Mouse (Mus musculus) limb, embryonic 15.5 days (tissue): ENCODE data around the gene Tbc1d2. TPM values are rescaled to one million over a fixed set of nuclear protein-coding genes. Genes with fewer than 3 reads are reported as not detected.

ENCODE experiments used
- ATAC-seq: fragments of 200-750 bp; cut with Nextera tagmentation; 2 replicates; pipeline ENCODE4 v1.8.0; 2017; ENCODE audit warnings: low read depth, moderate TSS enrichment; ENCODE audit not compliant: insufficient number of reproducible peaks, low FRiP score, low TSS enrichment
- H3K27ac ChIP-seq: fragments of 300-500 bp; sonication (generic); 2 replicates; pipeline ENCODE4 v1.5.1; 2015; ENCODE audit warnings: moderate library complexity, mild to moderate bottlenecking, inconsistent platforms
- H3K27me3 ChIP-seq: fragments of 300-500 bp; sonication (generic); 2 replicates; pipeline ENCODE4 v1.6.1; 2015; ENCODE audit warnings: inconsistent platforms
- H3K36me3 ChIP-seq: fragments of 300-500 bp; sonication (generic); 2 replicates; pipeline ENCODE4 v1.6.1; 2015; ENCODE audit warnings: inconsistent platforms
- H3K4me1 ChIP-seq: fragments of 300-500 bp; sonication (generic); 2 replicates; pipeline ENCODE4 v1.6.1; 2015; ENCODE audit warnings: inconsistent platforms
- H3K4me2 ChIP-seq: fragments of 300-500 bp; sonication (generic); 2 replicates; pipeline ENCODE4 v1.6.1; 2015; ENCODE audit warnings: mild to moderate bottlenecking, inconsistent platforms
- H3K4me3 ChIP-seq: fragments of 300-500 bp; sonication (generic); 2 replicates; pipeline ENCODE4 v1.5.1; 2015; ENCODE audit warnings: mild to moderate bottlenecking, inconsistent platforms
- H3K9ac ChIP-seq: fragments of 300-500 bp; sonication (generic); 2 replicates; pipeline ENCODE4 v1.6.1; 2015; ENCODE audit warnings: inconsistent platforms
- H3K9me3 ChIP-seq: fragments of 300-500 bp; sonication (generic); 2 replicates; pipeline ENCODE4 v1.6.1; 2016; ENCODE audit warnings: inconsistent platforms
- WGBS: fragments of 180-500 bp; shearing (Covaris S2); methylation state at CpG from one replicate; pipeline ENCODE4 v1.1.7; 2015; 5-methylcytosine and 5-hydroxymethylcytosine counted together
- polyA plus RNA-seq: library from polyadenylated mRNA; unstranded; fragments of >200 nt; fragmentation: Nextera tagmentation; extraction: Ambion mirVana; gene quantifications from 2 replicates; pipeline ENCODE4 v1.2.1, GENCODE M21; 2015

Tbc1d2 gene
- polyA plus RNA-seq, 1 experiment from 2014 or later, result 2.5 TPM

DNA sequence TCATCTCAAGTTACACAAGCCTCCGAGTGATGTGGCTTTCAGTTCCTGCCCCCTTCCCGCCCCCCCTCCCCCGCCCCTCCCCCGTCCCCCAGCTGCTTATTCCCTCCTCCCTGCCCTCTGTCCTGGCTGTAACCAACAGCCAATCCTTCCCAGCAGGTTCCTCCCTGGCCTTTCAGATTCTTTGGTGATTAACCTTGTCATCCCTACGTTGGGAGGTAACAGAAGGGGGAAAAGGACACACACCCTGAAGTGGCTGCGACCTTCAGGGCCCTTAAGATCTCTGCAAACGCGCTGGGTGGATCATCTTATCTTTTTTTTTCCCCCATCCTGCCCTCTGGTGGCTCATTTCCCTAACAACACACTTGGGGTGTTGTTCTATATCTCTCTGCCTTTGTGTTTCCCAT, 15.4 kb upstream of the Tbc1d2 start:
- H3K36me3 ChIP-seq, result no peaks in the 10 kb centered on the region
- peaks cover 16% of the 10 kb centered on the region for H3K4me1 ChIP-seq
- H3K27me3 ChIP-seq, result 0 out of 2 replicates have a peak, but pooled peaks cover 4% of the 10 kb centered on the region
- no peak overlapping the region for H3K27ac ChIP-seq
- no peak for ATAC-seq
- no peaks in the 10 kb centered on the region for H3K9me3 ChIP-seq
- 0 out of 2 replicates have a peak overlapping the region, but pooled peaks have one; percentile 81 for H3K4me2 ChIP-seq
- no peak overlapping the region for H3K4me3 ChIP-seq
- 2% methylated on average over 6 of the region's 8 CpGs for WGBS
- H3K9ac ChIP-seq, result no peak overlapping the region

DNA sequence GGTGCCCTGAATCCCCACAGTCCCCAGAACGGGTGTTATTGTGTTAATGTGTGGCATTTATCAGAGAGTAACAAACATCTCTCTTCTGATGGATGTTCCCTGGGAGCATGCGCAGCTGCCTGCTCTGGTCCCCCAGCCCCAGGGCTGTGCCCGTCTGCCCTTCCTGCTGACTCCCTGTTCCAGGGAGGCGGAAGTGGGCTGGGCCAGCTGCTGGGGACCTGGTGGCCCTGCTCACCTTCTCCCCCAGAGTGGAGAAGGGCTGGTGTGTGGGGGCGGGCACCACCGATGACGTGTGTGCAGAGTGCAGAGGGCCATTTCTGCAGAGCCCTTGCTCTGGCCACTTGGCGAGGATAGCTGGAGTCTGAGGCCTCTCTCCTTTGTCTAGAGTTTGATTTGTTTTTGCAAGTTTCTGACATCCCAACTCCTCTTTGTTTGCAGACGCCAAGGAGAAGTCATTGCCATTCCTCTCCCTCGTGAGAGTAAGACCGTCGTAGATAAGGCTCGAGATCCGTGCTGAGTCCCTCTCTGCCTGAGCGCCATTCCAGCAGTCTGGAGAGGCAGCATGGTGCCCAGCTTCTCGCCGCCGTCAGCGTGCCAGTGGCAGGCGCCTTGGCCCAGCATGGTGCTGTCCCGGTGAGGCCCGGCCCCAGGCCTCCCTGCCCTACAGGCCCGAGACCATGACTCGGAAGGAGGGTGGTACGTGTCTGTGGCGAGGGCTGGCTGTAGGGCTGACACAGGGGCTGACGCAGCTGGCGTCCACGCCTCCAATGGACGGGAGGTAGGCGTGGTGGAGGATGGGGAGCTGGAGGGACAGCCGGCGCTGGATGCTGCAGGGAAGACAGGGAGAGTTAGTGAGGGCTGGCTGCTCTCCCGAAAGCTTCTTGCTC, 14.4 kb upstream of the Tbc1d2 start:
- ATAC-seq, result peak; percentile 81
- peak overlapping the region; percentile 81 for H3K4me2 ChIP-seq
- peak overlapping the region; percentile 78 for H3K27ac ChIP-seq
- H3K4me3 ChIP-seq, result peak overlapping the region; percentile 44
- H3K9me3 ChIP-seq, result no peaks in the 10 kb centered on the region
- peaks cover 16% of the 10 kb centered on the region for H3K4me1 ChIP-seq
- H3K9ac ChIP-seq, result peak overlapping the region; percentile 55
- WGBS, result 3% methylated on average over 34 of the region's 34 CpGs
- no peaks in the 10 kb centered on the region for H3K36me3 ChIP-seq
- 0 out of 2 replicates have a peak, but pooled peaks cover 4% of the 10 kb centered on the region for H3K27me3 ChIP-seq

DNA sequence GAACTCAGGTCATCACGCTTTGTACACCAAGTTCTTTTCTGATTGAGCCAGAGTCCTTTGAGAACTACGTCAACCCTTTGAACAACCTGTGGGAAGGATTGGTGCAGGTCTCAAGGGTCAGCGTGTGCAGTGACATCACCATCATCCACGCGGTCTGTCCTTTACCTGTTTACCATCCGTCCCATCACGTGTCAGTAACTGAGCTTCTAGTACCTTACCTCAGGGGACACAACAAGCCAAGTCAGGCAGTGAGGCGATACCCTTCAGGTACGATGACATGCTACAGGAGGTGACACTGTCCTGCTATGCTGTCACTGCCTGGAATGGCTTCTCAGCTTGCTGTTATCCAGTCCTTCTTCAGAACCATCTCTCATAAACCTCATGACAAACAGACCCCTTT, 11.4 kb upstream of the Tbc1d2 start:
- WGBS, result 82% methylated on average over 9 of the region's 9 CpGs
- H3K9ac ChIP-seq, result no peak overlapping the region

DNA sequence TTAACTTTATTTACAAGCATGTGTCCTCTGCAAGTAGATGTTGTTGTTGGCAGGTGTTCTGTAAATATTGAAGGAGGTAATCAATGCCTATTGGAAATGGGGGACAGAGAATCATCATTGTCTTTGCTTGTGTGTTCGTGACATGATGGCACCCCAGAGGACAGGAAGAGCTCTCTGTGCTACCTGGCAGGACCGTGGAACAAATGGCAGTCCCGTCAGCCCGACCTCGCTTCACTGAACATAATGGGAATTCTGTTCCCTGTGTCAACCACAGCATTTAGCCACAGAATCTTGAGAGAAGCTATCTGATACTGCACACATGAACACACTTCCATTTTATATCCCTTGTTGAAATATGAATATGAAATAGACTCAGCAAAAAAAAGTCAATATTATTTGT, 8.9 kb upstream of the Tbc1d2 start:
- Histone ChIP-seq H3K9ac (no peak overlapping the region), H3K9me3 (no peaks in the 10 kb centered on the region), H3K36me3 (no peaks in the 10 kb centered on the region), H3K27ac (no peak overlapping the region), H3K4me2 (no peak overlapping the region), H3K27me3 (0 out of 2 replicates have a peak, but pooled peaks cover 4% of the 10 kb centered on the region), H3K4me3 (no peak overlapping the region), H3K4me1 (peaks cover 2% of the 10 kb centered on the region; the same call in 1 of the 2 replicates)
- 70% methylated on average over 5 of the region's 5 CpGs for WGBS
- ATAC-seq, result no peak

More for the DNA sequence above, 11.4 kb upstream of the Tbc1d2 start:
- H3K9me3 ChIP-seq, result no peaks in the 10 kb centered on the region
- no peak for ATAC-seq
- no peak overlapping the region for H3K4me2 ChIP-seq
- H3K36me3 ChIP-seq, result no peaks in the 10 kb centered on the region
- no peak overlapping the region for H3K27ac ChIP-seq
- peaks cover 16% of the 10 kb centered on the region for H3K4me1 ChIP-seq
- H3K27me3 ChIP-seq, result 0 out of 2 replicates have a peak, but pooled peaks cover 4% of the 10 kb centered on the region
- H3K4me3 ChIP-seq, result no peak overlapping the region

DNA sequence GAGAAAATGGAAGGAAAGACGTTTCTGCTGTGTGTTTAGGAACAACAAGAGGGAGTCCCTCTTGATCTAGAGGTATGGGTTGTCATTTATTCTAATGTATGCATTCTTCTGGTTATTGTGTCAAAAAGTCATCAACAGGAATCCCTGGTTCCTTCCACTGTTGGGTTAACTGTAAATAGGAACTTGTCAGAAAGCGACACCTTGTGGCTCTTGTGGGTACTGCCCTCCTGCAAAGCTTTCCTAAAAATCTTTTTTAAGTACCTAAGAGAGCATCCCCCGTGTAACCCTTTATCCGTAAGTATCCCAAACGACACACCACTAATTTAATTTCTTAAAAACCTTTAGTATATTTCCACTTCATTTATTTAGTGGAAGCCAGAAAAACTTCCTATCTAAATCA, 7.1 kb upstream of the Tbc1d2 start:
- H3K27ac ChIP-seq, result no peak overlapping the region
- H3K27me3 ChIP-seq, result peaks cover 10% of the 10 kb centered on the region
- no peaks in the 10 kb centered on the region for H3K9me3 ChIP-seq
- H3K9ac ChIP-seq, result no peak overlapping the region
- no peak overlapping the region for H3K4me2 ChIP-seq
- no peak overlapping the region for H3K4me3 ChIP-seq
- ATAC-seq, result no peak
- no peaks in the 10 kb centered on the region for H3K4me1 ChIP-seq
- no peaks in the 10 kb centered on the region for H3K36me3 ChIP-seq
- 6% methylated on average over 5 of the region's 5 CpGs for WGBS

DNA sequence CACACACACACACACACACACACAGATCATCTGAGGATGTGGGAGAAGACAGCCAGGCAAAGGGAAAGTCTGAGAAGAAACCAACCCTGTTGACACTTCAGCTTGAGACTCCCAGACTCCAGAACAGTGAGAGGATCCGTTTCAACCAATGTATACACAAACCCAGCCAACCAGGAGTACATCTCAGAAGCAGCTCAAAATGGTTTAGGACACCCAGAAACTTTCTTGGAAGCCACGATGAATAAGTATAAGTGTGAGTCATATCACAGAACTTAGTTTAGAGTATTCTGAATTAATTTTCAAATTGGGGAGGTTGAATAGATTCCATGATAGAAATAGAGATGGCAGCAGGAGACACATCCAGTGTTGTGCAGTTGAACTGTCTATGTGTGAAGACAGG, 5.9 kb upstream of the Tbc1d2 start:
- no peak overlapping the region for H3K9ac ChIP-seq
- no peak overlapping the region for H3K27ac ChIP-seq
- 69% methylated on average over 2 of the region's 2 CpGs for WGBS
- no peaks in the 10 kb centered on the region for H3K9me3 ChIP-seq
- ATAC-seq, result no peak
- H3K4me2 ChIP-seq, result no peak overlapping the region
- peaks cover under 1% of the 10 kb centered on the region; the same call in 1 of the 2 replicates for H3K4me1 ChIP-seq
- no peaks in the 10 kb centered on the region for H3K36me3 ChIP-seq
- H3K27me3 ChIP-seq, result peaks cover 18% of the 10 kb centered on the region
- H3K4me3 ChIP-seq, result no peak overlapping the region

DNA sequence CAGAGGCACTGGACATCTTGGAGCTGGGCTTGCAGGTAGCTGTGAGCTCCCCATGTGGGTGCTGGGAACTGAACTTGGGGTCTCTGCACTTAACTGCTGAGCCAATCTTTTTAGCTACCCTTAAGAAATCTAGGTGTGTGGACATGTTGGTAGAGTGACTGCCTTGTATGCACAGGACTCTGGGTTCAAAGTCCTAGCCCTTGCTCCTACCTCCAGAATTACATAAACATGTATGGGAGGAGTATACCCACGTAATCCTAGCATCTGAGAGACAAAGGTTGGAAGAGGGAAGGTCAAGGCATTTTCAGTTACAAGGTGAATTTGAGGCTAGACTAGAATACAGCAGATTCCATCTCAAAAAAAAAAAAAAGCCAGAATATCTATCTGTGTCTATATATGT, 5.3 kb upstream of the Tbc1d2 start:
- WGBS, result 49% methylated on average over 1 of the region's 1 CpGs
- no peak overlapping the region for H3K9ac ChIP-seq
- ATAC-seq, result no peak
- no peak overlapping the region for H3K27ac ChIP-seq
- H3K4me3 ChIP-seq, result no peak overlapping the region
- peaks cover 20% of the 10 kb centered on the region for H3K27me3 ChIP-seq
- no peaks in the 10 kb centered on the region for H3K36me3 ChIP-seq
- H3K4me1 ChIP-seq, result peaks cover 4% of the 10 kb centered on the region; the same call in 1 of the 2 replicates
- H3K9me3 ChIP-seq, result no peaks in the 10 kb centered on the region
- H3K4me2 ChIP-seq, result no peak overlapping the region

DNA sequence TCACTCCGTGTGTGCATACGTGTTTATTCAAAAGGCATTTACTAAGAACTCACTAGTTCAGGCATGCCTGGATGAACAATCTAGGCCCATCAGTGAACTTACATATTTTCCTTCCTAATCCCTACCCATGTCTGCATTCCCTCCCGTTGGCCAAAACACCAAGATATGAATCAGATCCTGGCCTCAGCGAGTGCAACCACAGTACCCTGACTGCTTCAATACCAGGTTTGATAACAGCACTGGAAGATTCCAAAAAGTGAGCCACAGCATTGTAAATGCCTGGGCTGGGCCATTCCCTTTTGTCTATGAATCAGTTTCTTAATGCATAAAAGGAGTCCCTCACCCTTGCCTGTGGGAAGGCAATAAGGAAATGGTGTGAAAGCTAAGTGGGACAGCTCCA, 848 bp downstream of the Tbc1d2 start:
- H3K4me3 ChIP-seq, result peak overlapping the region; percentile 73
- H3K27ac ChIP-seq, result no peak overlapping the region
- H3K9me3 ChIP-seq, result no peaks in the 10 kb centered on the region
- peak overlapping the region; percentile 93 for H3K4me2 ChIP-seq
- H3K27me3 ChIP-seq, result peaks cover 32% of the 10 kb centered on the region
- no peak overlapping the region for H3K9ac ChIP-seq
- no peaks in the 10 kb centered on the region for H3K36me3 ChIP-seq
- 48% methylated on average over 4 of the region's 4 CpGs for WGBS
- peaks cover 8% of the 10 kb centered on the region for H3K4me1 ChIP-seq
- ATAC-seq, result no peak

DNA sequence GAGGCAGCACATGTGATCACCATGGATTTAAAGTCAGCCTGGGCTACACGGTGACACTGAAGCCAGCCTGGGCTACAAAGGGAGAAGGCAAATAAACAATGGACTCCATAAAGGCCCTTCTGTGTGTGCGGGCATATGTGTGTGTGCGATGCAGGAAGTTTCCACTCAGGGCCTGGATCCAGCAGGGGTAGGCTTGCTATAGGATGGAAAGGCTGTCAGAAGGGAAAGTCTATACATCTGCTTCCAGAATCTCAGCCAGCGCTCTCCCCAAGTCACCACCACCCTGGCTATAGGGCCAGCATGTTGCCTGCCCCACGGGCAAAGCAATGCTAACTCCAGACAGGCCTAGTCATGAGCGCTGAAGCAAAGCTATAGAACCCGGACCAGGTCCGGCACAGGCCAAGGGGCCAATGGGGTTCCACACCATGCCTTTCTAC, 6.3 kb downstream of the Tbc1d2 start:
- no peaks in the 10 kb centered on the region for H3K36me3 ChIP-seq
- H3K27ac ChIP-seq, result peak overlapping the region; percentile 54
- H3K4me3 ChIP-seq, result no peak overlapping the region
- H3K9ac ChIP-seq, result no peak overlapping the region
- H3K9me3 ChIP-seq, result no peaks in the 10 kb centered on the region
- peaks cover 5% of the 10 kb centered on the region for H3K27me3 ChIP-seq
- ATAC-seq, result no peak
- H3K4me2 ChIP-seq, result no peak overlapping the region
- 81% methylated on average over 8 of the region's 8 CpGs for WGBS
- 0 out of 2 replicates have a peak, but pooled peaks cover 3% of the 10 kb centered on the region for H3K4me1 ChIP-seq

DNA sequence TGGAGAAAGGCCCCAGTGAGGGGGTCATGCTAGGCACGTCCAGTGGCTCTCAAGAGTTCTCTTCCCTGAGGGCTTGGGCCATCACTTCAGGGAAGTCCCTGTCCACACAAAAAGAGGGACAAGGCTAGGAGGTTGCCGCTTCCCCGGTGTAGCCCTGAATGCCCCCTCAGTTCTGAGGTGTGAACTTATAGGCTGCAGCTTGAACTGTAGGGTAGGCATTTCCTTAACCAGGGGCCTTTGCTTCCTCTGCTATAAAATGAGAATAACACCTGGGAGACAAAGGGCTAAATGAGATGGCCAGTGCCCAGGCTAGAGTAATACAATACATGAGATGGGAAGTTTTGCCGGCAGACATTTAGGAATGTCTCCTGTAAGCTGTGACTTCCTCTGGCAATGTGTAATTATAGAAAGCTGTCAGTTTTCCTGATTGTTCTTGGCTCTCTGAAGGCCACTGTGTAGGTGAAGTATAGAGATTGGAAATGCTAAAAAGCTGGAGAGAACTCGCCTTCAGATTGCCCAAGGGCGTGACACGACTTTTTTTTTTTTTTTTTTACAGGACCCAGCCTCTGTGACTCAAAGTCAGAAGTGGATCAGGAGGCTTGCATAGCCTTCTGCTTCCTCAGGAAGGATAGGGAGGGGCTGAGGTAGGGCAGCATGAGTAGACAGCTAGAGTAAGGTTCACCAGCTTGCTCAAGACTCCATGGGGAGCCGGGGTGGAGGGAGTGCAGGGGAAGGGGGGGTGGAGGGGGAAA, 6.9 kb downstream of the Tbc1d2 start:
- Histone ChIP-seq H3K27me3 (peaks cover 2% of the 10 kb centered on the region; the same call in 1 of the 2 replicates), H3K27ac (peak overlapping the region; percentile 54), H3K36me3 (no peaks in the 10 kb centered on the region), H3K9ac (no peak overlapping the region), H3K4me2 (no peak overlapping the region), H3K9me3 (no peaks in the 10 kb centered on the region), H3K4me1 (0 out of 2 replicates have a peak, but pooled peaks cover 3% of the 10 kb centered on the region), H3K4me3 (no peak overlapping the region)
- WGBS, result 58% methylated on average over 8 of the region's 8 CpGs
- ATAC-seq, result peak; percentile 31

DNA sequence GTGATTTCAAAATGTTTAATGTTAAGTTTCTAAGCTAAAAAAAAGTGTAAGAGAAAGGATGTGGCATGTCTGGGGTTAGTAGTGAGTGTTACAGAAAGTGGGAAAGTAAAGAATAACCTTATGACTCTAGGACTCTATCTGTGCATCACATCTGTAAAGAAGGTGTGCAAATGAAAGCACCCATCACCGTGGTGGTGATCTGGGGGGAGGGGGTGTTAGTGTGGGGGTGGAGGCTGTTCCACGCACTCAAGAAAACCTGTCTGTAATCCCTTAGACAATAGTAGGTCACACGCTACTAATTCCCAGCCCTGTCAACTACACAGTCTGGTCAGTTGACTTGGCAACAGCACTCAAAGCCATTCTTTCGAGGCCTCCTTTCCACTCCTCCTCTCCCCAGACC, 8.7 kb downstream of the Tbc1d2 start:
- H3K4me2 ChIP-seq, result no peak overlapping the region
- no peaks in the 10 kb centered on the region for H3K36me3 ChIP-seq
- H3K4me3 ChIP-seq, result no peak overlapping the region
- no peaks in the 10 kb centered on the region for H3K27me3 ChIP-seq
- no peak overlapping the region for H3K9ac ChIP-seq
- no peak overlapping the region for H3K27ac ChIP-seq
- ATAC-seq, result no peak
- 74% methylated on average over 4 of the region's 4 CpGs for WGBS
- H3K4me1 ChIP-seq, result 0 out of 2 replicates have a peak, but pooled peaks cover 3% of the 10 kb centered on the region
- no peaks in the 10 kb centered on the region for H3K9me3 ChIP-seq

DNA sequence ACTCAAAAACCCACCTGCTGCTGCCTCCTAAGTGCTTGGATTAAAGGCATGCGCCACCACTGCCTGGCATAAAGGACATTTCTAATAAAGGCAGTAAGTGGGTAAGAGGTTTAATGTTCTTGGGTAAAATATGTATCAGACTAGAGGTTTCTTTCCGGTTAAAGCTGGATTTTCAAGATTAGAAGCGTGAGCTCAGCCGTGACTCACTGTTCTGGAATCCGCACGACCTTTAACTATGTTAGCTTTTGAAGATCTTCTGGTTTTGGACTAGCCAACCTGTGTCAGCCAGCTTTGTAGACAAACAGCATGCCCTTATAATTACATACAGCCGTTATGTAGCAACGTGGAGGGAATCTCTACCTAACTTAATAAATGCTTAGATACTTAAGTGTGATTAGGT, 10.1 kb downstream of the Tbc1d2 start:
- H3K9ac ChIP-seq, result no peak overlapping the region
- H3K4me3 ChIP-seq, result no peak overlapping the region
- 64% methylated on average over 8 of the region's 8 CpGs for WGBS
- 0 out of 2 replicates have a peak, but pooled peaks cover 3% of the 10 kb centered on the region for H3K4me1 ChIP-seq
- H3K36me3 ChIP-seq, result no peaks in the 10 kb centered on the region
- no peak overlapping the region for H3K27ac ChIP-seq
- no peak overlapping the region for H3K4me2 ChIP-seq
- no peaks in the 10 kb centered on the region for H3K27me3 ChIP-seq
- H3K9me3 ChIP-seq, result no peaks in the 10 kb centered on the region
- no peak for ATAC-seq
